Mouse (Mus musculus) liver, embryonic 14.5 days (tissue): ENCODE data around the gene Rimbp2. TPM values are rescaled to one million over a fixed set of nuclear protein-coding genes. Genes with fewer than 3 reads are reported as not detected.

Experiments
- ATAC-seq: fragments of 200-750 bp; cut with Nextera tagmentation; 2 replicates; pipeline ENCODE4 v1.8.0; 2017; ENCODE audit warnings: moderate number of reproducible peaks, mild to moderate bottlenecking, moderate library complexity; ENCODE audit not compliant: insufficient read depth
- DNase-seq, 3 experiments: peaks; one replicate each; pipeline ENCODE4 v3.0.0-alpha.2; 2012 to 2013; ENCODE audit warnings: low read depth in 3 of 3, low spot score in 3 of 3
- H3K27ac ChIP-seq: fragments of 300-500 bp; sonication (generic); 2 replicates; pipeline ENCODE4 v1.5.1; 2014; ENCODE audit warnings: moderate library complexity, mild to moderate bottlenecking, control low read depth, inconsistent platforms
- H3K27me3 ChIP-seq: fragments of 300-500 bp; sonication (generic); 2 replicates; pipeline ENCODE4 v1.6.1; 2014; ENCODE audit warnings: mild to moderate bottlenecking, low read length, moderate library complexity; ENCODE audit not compliant: control insufficient read depth, insufficient read depth
- H3K36me3 ChIP-seq: fragments of 300-500 bp; sonication (generic); replicated peaks from 2 replicates; pipeline ENCODE4 v1.6.1; 2014; ENCODE audit warnings: low read depth; ENCODE audit not compliant: control insufficient read depth, insufficient read depth
- H3K4me1 ChIP-seq, 2 experiments: fragments of 200-500 bp in 1 of 2; fragments of 300-500 bp in 1 of 2; sonication (generic) in 1 of 2; replicated peaks; 2 replicates each; pipeline ENCODE4 v1.6.1; 2012 to 2014; ENCODE audit warnings: antibody characterized with exemption in 1 of 2, inconsistent platforms in 1 of 2, low read length in 1 of 2; ENCODE audit not compliant: control insufficient read depth in 2 of 2, insufficient read depth in 2 of 2
- H3K4me2 ChIP-seq: fragments of 300-500 bp; sonication (generic); 2 replicates; pipeline ENCODE4 v1.6.1; 2014; ENCODE audit warnings: low read depth, mild to moderate bottlenecking, control low read depth, moderate library complexity
- H3K4me3 ChIP-seq, 2 experiments: fragments of 200-500 bp in 1 of 2; fragments of 300-500 bp in 1 of 2; sonication (generic) in 1 of 2; 2 replicates each; pipeline ENCODE4 v1.5.1; 2012 to 2014; ENCODE audit warnings: low read depth in 2 of 2, low read length in 2 of 2, mild to moderate bottlenecking in 2 of 2, control low read depth in 1 of 2, inconsistent platforms in 1 of 2, moderate library complexity in 1 of 2; ENCODE audit not compliant: insufficient read depth in 1 of 2
- H3K9ac ChIP-seq: fragments of 300-500 bp; sonication (generic); replicated peaks from 2 replicates; pipeline ENCODE4 v1.6.1; 2014; ENCODE audit warnings: mild to moderate bottlenecking, control low read depth, moderate library complexity
- H3K9me3 ChIP-seq: fragments of 300-500 bp; sonication (generic); 2 replicates; pipeline ENCODE4 v1.6.1; 2016; ENCODE audit warnings: low read length, mixed read lengths; ENCODE audit not compliant: control insufficient read depth
- CTCF ChIP-seq: IDR thresholded peaks from 2 replicates; pipeline ENCODE4 v1.5.1; 2016; ENCODE audit warnings: antibody characterized with exemption, low read depth, control low read depth
- EP300 ChIP-seq: IDR thresholded peaks from 2 replicates; pipeline ENCODE4 v1.6.1; 2016; ENCODE audit warnings: antibody characterized with exemption, low read depth
- WGBS: fragments of 180-500 bp; shearing (Covaris S2); extraction: QIAGEN DNeasy Blood & Tissue Kit; methylation state at CpG from one replicate; pipeline ENCODE4 v1.1.7; 2014; ENCODE audit not compliant: insufficient replicate concordance; 5-methylcytosine and 5-hydroxymethylcytosine counted together
- polyA plus RNA-seq, 2 experiments: library from polyadenylated mRNA; depleted of rRNA in 1 of 2; stranded (reverse) in 1 of 2; unstranded in 1 of 2; fragments of >200 nt; fragmentation: Nextera tagmentation in 1 of 2; extraction: Ambion mirVana in 1 of 2; gene quantifications; 2 replicates each; pipeline versions ENCODE4 v1.2.1 to v1.2.3; 2012 to 2014

Rimbp2 gene
- polyA plus RNA-seq, 2 experiments: 0.01 TPM; not detected in 1

- no peak for ATAC-seq
Measured at GRCm38 (mm10) chr5:128808547-128809182, 144.6 kb downstream of the Rimbp2 start.

GRCm38 (mm10) chr5:128807408-128807807 lies 145.9 kb downstream of the Rimbp2 start:
- TF ChIP-seq CTCF (no peak), EP300 (no peak)
- no peaks in the 10 kb centered on the region for H3K36me3 ChIP-seq
- H3K9me3 ChIP-seq: no peaks in the 10 kb centered on the region
- no peaks in the 10 kb centered on the region for H3K4me1 ChIP-seq
- no peak overlapping the region for H3K9ac ChIP-seq
- DNase-seq: no peak
- H3K4me2 ChIP-seq: no peak overlapping the region
- no peak for ATAC-seq
- H3K4me3 ChIP-seq: no peak overlapping the region
- H3K27ac ChIP-seq: no peak overlapping the region
- no peaks in the 10 kb centered on the region for H3K27me3 ChIP-seq
- WGBS: 65% methylated on average over 9 of the region's 9 CpGs

More at GRCm38 (mm10) chr5:128808547-128809182, 144.6 kb downstream of the Rimbp2 start:
- H3K4me3 ChIP-seq: no peak overlapping the region
- 50% methylated on average over 9 of the region's 9 CpGs for WGBS
- no peak for DNase-seq
- H3K4me2 ChIP-seq: no peak overlapping the region
- no peaks in the 10 kb centered on the region for H3K4me1 ChIP-seq
- no peak overlapping the region for H3K27ac ChIP-seq
- no peaks in the 10 kb centered on the region for H3K27me3 ChIP-seq
- no peak overlapping the region for H3K9ac ChIP-seq
- TF ChIP-seq CTCF (peak; percentile 44), EP300 (no peak)
- no peaks in the 10 kb centered on the region for H3K36me3 ChIP-seq
- no peaks in the 10 kb centered on the region for H3K9me3 ChIP-seq

GRCm38 (mm10) chr5:128806296-128806998 lies 146.8 kb downstream of the Rimbp2 start:
- Histone ChIP-seq H3K9ac (no peak overlapping the region), H3K4me2 (no peak overlapping the region), H3K4me3 (no peak overlapping the region), H3K27ac (no peak overlapping the region), H3K27me3 (no peaks in the 10 kb centered on the region), H3K9me3 (no peaks in the 10 kb centered on the region), H3K36me3 (no peaks in the 10 kb centered on the region), H3K4me1 (no peaks in the 10 kb centered on the region)
- TF ChIP-seq CTCF (no peak), EP300 (no peak)
- DNase-seq (no peak), ATAC-seq (no peak)
- 69% methylated on average over 13 of the region's 13 CpGs for WGBS

DNA sequence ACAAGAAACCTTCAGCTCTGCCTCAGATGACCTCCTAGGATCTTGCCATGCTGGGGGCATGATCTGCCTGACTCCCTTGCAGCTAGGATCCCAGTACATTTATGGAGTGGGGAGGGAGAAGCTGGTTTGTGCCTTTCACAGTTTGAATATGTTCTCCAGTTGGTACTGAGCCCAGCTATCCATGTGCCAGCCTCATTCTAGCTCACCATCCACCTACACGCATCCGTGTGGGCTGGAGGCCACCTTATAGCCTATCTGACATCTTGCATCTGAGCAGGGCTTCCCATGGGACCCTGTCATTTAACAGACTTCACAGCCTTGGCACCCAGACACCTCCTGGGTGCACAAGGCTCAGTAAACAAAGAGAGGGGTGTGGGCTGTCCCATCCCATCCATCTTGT lies 148.2 kb downstream of the Rimbp2 start:
- Histone ChIP-seq H3K27me3 (no peaks in the 10 kb centered on the region), H3K9ac (no peak overlapping the region), H3K4me3 (no peak overlapping the region), H3K36me3 (no peaks in the 10 kb centered on the region), H3K4me1 (no peaks in the 10 kb centered on the region), H3K4me2 (no peak overlapping the region), H3K9me3 (no peaks in the 10 kb centered on the region), H3K27ac (no peak overlapping the region)
- TF ChIP-seq CTCF (no peak), EP300 (no peak)
- DNase-seq (no peak), ATAC-seq (no peak)
- WGBS: 64% methylated on average over 2 of the region's 2 CpGs

DNA sequence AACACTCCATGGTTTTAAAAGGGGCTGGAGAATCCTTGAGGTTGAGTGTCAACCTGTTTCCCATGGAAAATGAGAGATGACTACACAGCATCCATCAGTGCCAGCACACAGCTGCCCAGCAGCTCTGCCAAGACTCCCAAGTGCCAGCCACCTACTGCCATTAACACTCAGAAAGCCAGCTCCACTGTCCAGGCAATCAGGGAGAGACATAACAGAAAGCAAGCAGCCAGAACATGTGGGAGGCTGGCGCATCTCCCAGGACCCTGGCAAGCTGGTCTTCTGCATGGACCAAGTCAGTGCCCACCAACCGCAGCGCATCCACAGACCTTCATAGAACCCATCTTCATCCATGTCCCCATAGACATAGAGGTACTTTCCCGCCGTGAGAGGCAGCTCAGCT lies 152.7 kb downstream of the Rimbp2 start:
- Histone ChIP-seq H3K9ac (no peak overlapping the region), H3K4me3 (no peak overlapping the region), H3K36me3 (no peaks in the 10 kb centered on the region), H3K4me2 (no peak overlapping the region), H3K4me1 (no peaks in the 10 kb centered on the region), H3K27me3 (no peaks in the 10 kb centered on the region), H3K27ac (no peak overlapping the region), H3K9me3 (no peaks in the 10 kb centered on the region)
- DNase-seq: no peak
- no peak for ATAC-seq
- WGBS: 72% methylated on average over 5 of the region's 5 CpGs
- TF ChIP-seq CTCF: no peak
- TF ChIP-seq EP300: no peak
